Mouse (Mus musculus) bone marrow, adult 2 months (tissue): ENCODE results near the gene Slc9a3r2. TPM values are rescaled to one million over a fixed set of nuclear protein-coding genes. Genes with fewer than 3 reads are reported as not detected.
A peak's percentile ranks its signal among the peaks of the same experiment; 100 is the strongest.

ENCODE experiments used
- H3K27ac ChIP-seq: fragments of 200-500 bp; 2 replicates; pipeline ENCODE4 v1.5.1; 2012; ENCODE audit warnings: low read depth, mild to moderate bottlenecking, control low read depth, inconsistent platforms, low read length; ENCODE audit not compliant: control insufficient read depth, poor library complexity, insufficient read depth
- H3K4me1 ChIP-seq: fragments of 200-500 bp; 2 replicates; pipeline ENCODE4 v1.6.1; 2011; ENCODE audit warnings: low read length; ENCODE audit not compliant: control insufficient read depth, insufficient read depth
- H3K4me3 ChIP-seq: fragments of 200-500 bp; replicated peaks from 2 replicates; pipeline ENCODE3; 2011; ENCODE audit warnings: mild to moderate bottlenecking, low read depth, low read length, control low read depth; ENCODE audit not compliant: control insufficient read depth
- CTCF ChIP-seq: fragments of 200-500 bp; IDR thresholded peaks from 2 replicates; pipeline ENCODE4 v1.5.1; 2011; ENCODE audit warnings: low read length, control low read depth; ENCODE audit not compliant: control insufficient read depth, insufficient read depth
- POLR2A ChIP-seq: fragments of 200-500 bp; IDR thresholded peaks from 2 replicates; pipeline ENCODE4 v1.6.1; 2011; ENCODE audit warnings: low read depth, mild to moderate bottlenecking, control low read depth, low read length, borderline replicate concordance; ENCODE audit not compliant: control insufficient read depth
- WGBS: fragments of 180-500 bp; shearing (Covaris S2); methylation state at CpG from one replicate; pipeline ENCODE4 v1.1.7; 2018; 5-methylcytosine and 5-hydroxymethylcytosine counted together
- polyA plus RNA-seq: library from polyadenylated mRNA; stranded (reverse); fragments of >200 nt; gene quantifications from 2 replicates; pipeline ENCODE4 v1.2.4, GENCODE M21; 2011; ENCODE audit warnings: low replicate concordance; ENCODE audit not compliant: missing spikeins, insufficient read depth, insufficient read length

The Slc9a3r2 gene
- polyA plus RNA-seq, 1 experiment, result 5.2 TPM

DNA sequence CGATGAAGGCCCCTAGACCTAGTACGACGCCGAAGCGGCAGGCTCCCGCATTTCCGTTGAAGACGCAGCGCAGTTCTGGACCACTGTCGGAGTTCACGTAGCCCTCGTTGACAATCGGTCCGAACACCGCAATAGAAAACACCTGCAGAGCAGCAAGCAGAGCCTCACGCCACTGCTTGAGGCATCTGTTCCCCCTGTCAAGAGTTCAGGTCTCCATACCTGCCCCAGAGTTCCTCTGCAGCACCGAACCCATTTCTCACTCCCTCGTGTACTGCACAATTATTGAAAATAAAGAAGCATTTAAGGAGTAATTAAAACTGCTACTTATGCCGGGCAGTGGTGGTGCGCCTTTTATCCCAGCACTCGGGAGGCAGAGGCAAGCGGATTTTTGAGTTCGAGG lies 37.5 kb upstream of the Slc9a3r2 start:
- Histone ChIP-seq H3K4me3 (peak overlapping the region; percentile 62), H3K27ac (no peak overlapping the region), H3K4me1 (no peaks in the 10 kb centered on the region)
- TF ChIP-seq POLR2A (no peak), CTCF (no peak)
- 20% methylated on average over 23 of the region's 23 CpGs for WGBS

DNA sequence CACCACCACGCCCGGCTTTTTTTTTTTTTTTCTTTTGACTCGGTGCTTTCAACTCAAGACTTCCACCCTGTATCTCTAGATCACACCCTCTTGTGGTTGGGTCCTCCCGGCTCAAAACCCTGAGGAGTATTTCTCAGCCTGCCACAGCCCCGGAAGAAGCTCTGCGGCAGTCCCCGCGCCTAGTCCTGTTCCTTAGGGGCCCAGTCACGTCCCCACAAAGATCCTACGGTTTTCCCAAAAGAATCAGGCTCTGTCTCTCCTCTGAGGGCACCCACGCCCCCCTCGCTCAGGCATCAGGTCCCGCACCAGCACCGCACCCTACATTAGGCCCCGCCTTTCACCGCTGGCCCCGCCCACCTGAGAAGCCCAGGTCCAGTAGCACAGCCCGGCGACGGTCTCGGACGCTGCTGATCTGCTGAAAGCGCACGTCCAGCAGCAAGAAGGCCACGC lies 37.0 kb upstream of the Slc9a3r2 start:
- Histone ChIP-seq H3K4me1 (no peaks in the 10 kb centered on the region), H3K27ac (no peak overlapping the region), H3K4me3 (peak overlapping the region; percentile 62)
- WGBS, result under 1% methylated on average over 25 of the region's 25 CpGs
- TF ChIP-seq CTCF (no peak), POLR2A (no peak; the same call in 1 of the 2 replicates)

DNA sequence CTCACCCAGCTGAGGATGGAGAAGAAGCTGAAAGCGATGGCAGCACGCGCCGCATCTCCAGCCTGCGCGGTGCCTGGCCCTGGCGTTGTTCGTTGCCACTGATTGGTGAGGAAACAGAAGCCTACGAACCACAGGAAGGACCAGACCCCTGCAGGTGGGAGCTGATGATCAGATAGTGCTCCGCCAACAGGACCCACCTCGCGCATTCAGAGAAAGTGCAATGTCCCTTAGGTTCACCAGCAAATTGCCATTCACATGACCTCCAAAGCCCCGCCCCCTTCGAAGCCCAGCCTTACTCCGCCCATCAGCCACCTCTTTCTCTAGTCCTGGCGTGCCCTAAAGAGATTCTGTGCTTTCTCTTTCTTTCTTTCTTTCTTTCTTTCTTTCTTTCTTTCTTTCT lies 36.4 kb upstream of the Slc9a3r2 start:
- H3K4me1 ChIP-seq, result no peaks in the 10 kb centered on the region
- 37% methylated on average over 16 of the region's 16 CpGs for WGBS
- H3K4me3 ChIP-seq, result no peak overlapping the region
- TF ChIP-seq POLR2A, result no peak
- peak; percentile 2; the same call in 1 of the 2 replicates for TF ChIP-seq CTCF
- H3K27ac ChIP-seq, result no peak overlapping the region

DNA sequence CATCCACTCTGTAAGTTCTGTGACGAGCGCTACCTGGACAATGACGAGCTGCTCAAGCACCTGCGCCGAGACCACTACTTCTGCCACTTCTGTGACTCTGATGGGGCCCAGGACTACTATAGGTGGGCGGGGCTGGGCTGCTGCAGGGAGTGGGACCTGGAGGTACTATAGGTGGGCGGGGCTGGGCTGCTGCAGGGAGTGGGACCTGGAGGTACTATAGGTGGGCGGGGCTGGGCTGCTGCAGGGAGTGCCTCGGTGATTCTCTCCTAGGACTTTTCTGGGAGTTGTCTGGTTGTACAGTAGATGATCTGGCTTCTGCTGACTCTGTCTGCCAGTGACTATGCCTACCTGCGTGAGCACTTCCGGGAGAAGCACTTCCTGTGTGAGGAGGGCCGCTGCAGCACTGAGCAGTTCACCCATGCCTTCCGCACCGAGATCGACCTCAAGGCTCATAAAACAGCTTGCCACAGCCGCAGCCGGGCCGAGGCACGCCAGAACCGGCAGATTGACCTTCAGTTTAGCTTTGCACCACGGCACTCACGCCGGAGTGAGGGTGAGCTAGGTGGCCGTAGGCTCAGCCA lies 27.5 kb upstream of the Slc9a3r2 start:
- no peak for TF ChIP-seq POLR2A
- no peak for TF ChIP-seq CTCF
- Histone ChIP-seq H3K4me3 (no peak overlapping the region), H3K4me1 (no peaks in the 10 kb centered on the region; the same call in 1 of the 2 replicates), H3K27ac (no peak overlapping the region)
- WGBS, result 93% methylated on average over 24 of the region's 24 CpGs

DNA sequence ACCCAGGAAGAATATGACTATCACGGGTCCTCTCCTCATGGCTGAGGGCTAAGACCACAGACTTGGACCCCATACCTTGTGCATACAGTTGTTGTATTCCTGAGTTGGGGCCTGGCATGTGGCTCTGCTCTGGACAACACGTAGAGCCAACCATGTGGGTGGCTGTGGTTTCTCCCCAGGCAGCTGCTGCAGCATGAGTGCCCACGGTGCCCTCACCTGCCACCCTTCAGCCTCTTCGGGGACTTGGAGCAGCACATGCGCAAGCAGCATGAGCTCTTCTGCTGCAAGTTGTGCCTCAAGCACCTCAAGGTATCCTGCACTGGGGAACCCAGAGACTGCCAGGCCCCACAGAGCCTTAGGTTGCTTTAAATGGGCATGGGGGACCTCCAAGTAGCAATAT lies 26.8 kb upstream of the Slc9a3r2 start:
- H3K4me3 ChIP-seq, result no peak overlapping the region
- no peak overlapping the region for H3K27ac ChIP-seq
- 87% methylated on average over 5 of the region's 5 CpGs for WGBS
- no peaks in the 10 kb centered on the region; the same call in none of the 2 replicates for H3K4me1 ChIP-seq
- no peak for TF ChIP-seq POLR2A
- no peak for TF ChIP-seq CTCF

DNA sequence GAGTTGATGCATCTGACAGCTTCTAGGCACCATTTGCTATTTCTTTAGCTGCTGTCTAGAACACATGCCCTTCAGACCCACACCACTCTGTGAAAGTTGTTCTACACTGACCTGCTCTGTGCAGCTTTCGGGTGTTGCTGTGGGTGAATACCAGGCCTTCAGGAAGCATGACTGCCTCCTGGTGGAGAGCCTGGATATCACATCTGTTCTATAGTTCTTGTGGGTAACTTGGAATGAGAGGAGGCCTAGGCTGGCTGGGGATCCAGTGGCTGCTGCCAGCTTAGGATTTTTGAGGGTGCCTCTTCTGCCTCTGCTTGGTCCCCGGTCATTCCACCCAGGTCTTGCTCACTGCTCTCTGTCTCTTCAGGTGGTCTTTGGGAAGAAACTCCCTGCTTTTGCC lies 26.1 kb upstream of the Slc9a3r2 start:
- no peak overlapping the region for H3K27ac ChIP-seq
- TF ChIP-seq CTCF (peak; percentile 71), POLR2A (no peak)
- H3K4me3 ChIP-seq, result no peak overlapping the region
- WGBS, result 62% methylated on average over 2 of the region's 2 CpGs
- no peaks in the 10 kb centered on the region; the same call in none of the 2 replicates for H3K4me1 ChIP-seq

DNA sequence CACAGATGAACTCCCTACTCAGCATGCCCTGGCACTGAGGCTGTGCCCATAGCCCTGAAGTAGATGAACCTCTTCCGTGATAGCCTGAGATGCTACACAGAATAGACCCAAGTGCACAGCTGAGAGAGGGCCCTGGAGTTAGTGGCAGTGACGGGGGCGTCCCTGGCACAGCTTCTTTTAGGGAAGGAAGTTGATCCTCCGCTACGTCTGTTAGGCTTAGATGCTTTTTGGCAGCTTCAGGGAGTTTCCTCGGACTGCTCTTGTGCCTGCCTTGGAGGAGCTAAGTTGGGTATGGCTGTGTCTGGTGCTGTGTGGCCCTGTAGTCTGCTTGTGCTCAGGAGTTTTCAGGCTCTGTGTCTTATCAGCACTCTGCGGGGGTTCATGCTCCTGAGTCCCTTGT lies 24.1 kb upstream of the Slc9a3r2 start:
- 24% methylated on average over 7 of the region's 7 CpGs for WGBS
- H3K4me3 ChIP-seq, result no peak overlapping the region
- TF ChIP-seq CTCF (no peak), POLR2A (no peak)
- H3K4me1 ChIP-seq, result peaks cover 2% of the 10 kb centered on the region
- no peak overlapping the region for H3K27ac ChIP-seq

DNA sequence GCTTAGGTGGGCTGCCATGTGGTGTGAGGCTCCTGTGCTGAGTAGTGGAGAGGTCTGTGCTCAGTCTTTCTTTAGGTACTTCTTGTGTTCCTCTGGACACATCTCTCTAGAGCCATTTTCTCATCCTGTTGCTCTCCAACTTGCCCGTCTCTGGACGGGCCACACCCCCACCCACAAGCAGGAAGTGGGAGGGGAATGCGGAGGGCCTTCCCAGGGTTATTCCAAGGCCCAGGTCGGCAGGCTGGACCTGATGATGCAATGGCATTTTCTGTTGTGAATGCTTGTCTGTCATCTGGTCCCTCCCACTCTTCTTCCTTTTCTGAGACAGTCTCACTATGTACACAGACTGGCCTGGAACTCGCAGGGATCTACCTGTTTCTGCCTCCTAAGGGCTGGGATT lies 22.0 kb upstream of the Slc9a3r2 start:
- Histone ChIP-seq H3K4me3 (no peak overlapping the region), H3K4me1 (peaks cover 2% of the 10 kb centered on the region), H3K27ac (no peak overlapping the region)
- TF ChIP-seq CTCF, result no peak
- no peak for TF ChIP-seq POLR2A
- WGBS, result 15% methylated on average over 5 of the region's 5 CpGs

DNA sequence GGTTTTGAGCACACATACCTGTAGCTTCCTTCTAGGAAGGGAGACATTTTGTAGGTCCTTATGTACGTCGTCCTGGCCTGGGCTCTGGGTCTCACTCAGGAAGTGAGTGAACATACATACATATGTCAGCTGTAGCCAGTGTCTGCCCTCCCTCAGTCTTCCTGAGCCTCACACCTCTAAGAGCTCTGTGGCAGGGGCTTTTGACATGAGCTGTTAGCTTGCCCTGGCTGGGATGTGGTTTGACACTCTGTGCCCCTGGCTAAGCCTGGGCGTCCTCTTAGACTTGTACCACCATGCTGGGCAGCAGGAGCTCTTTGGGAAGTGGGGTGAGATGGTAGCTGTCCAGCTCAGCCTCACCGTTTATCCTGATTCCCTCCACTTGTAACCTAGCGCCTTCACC lies 21.2 kb upstream of the Slc9a3r2 start:
- H3K4me3 ChIP-seq, result no peak overlapping the region
- H3K4me1 ChIP-seq, result peaks cover 2% of the 10 kb centered on the region
- TF ChIP-seq CTCF, result no peak
- TF ChIP-seq POLR2A, result no peak
- WGBS, result 63% methylated on average over 5 of the region's 5 CpGs
- H3K27ac ChIP-seq, result no peak overlapping the region
